Mouse (Mus musculus): ENCODE measurements around the gene Krt26.

Gene Krt26

GRCm38 (mm10) chr11:99337866-99338265, at the start of gene Krt26:
Krt26 (minus strand) TSS chr11:99337966.
- no peak for DNase-seq

GRCm38 (mm10) chr11:99385813-99386721, 48.3 kb upstream of the Krt26 start:
- DNase-seq: peak; percentile 94

DNA sequence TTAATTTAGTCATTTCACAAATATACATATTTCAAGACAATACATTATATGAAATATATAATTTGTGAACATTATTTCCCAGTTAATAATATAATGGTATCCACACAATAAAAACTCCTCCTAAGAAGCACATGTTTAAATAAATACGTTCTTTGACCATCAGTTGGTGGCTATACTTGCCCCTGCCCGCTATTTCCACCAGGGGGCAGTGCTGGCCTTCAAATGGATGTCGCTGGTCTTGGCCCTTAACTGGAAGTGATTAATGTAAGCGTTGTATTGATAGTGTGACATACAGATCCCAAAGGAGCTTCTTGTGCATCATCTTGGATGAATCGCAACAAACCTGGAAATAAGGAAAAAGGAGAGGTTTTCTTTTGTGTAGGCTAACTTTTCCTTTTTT, 41.8 kb upstream of the Krt26 start:
- DNase-seq: peak; percentile 66

DNA sequence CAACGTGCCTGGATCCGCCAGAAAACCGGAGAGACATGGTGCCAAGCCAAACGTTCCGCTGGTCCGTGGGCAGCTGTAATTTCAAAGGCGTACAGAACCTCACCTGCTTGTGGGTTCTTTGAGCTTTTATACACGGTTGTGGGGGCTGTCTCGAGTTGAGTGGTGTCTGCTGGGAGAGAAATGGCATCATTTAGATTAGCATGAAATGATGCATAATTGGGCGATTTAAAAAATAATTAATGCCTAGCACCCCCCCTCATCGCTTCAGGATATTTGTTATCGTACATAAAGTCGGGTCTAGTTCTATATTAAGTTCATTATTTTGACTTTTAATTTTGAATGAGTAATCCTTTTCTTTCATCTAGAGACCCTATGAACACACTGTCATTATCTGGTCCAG, 37.0 kb upstream of the Krt26 start, which contains the start of gene Krt28:
TSS of gene Krt28 (minus strand) at position 101 of the 400 bp plus-strand sequence.
- DNase-seq: no peak

- no peak for DNase-seq
Observed at GRCm38 (mm10) chr11:99369853-99370451, 32.2 kb upstream of the Krt26 start.

DNA sequence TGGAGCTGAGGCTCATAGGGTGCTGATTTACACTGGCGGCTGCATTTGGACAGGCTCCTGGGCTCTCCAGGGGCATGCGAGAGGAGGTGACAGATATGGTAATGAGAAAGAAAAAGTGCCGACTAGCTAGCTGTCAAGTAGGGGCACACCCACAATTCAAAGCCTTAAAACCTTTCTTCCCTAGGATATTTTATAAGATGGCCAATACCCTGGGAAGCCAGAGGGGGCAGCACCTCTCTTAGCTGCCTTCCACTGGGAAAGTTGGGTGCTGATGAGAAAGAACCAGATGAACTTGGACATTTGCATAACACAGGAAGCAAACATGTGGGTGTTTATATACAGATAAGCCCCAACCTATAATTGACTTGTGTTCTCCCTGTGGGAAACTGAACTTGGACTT, 31.5 kb upstream of the Krt26 start:
- DNase-seq: peak; percentile 8

DNA sequence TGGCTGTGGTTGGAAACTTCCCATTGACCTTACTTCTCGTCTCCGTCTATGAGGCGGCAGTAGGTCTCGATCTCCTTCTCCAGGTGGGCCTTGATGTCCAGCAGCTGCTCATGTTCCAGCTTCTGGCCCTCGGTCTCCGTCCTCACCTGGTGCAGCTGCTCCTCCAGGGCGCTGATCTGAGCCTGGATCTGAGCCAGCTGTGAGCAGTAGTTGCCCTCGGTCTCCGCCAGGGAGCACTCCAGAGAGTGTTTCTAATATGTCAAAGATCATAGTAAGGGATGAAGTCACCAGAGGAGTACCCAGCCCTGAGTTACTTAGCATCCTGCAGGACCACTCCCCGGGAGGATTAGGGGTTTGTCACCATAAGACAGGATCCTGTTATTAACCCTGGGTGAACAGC, 29.0 kb upstream of the Krt26 start:
- no peak for DNase-seq

DNA sequence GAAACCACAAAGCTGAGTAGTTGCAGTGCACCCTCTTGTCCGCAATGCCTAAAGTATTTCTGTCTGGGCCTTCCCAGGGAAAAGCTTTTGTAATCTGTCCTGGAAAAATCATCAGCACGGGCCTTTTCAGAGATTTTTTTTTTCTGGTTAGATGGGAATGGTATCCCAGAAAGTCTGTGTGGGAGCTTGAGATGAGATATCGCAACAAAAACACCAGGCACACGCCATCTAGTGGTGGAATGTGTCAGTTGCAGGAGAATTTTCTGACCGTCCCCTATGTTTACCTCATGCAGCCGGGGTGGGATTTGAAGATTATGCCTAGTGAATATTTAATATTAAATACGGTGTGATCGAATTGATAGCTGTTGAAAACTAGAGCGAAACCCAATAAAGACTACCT, 26.6 kb upstream of the Krt26 start:
- DNase-seq: peak; percentile 29

DNA sequence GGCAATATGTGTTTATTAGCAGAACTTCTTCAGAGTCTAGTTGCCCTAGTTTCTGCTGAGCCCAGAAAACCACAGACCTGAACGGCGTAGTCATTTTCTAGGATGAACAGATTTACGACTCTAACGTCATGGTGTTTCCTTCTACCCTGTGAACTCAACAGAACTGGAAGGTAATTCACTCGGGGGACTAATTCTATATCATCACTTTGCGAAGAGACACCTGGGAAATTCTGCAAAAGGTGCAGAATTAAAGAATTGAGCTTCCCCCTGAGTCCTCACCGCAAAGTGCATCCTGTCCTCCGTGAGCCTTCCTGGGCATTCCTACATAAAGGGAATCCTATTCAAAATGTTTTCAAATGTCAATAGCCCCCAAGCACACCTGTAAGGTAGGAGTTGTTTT, 23.7 kb upstream of the Krt26 start:
- DNase-seq: no peak

DNA sequence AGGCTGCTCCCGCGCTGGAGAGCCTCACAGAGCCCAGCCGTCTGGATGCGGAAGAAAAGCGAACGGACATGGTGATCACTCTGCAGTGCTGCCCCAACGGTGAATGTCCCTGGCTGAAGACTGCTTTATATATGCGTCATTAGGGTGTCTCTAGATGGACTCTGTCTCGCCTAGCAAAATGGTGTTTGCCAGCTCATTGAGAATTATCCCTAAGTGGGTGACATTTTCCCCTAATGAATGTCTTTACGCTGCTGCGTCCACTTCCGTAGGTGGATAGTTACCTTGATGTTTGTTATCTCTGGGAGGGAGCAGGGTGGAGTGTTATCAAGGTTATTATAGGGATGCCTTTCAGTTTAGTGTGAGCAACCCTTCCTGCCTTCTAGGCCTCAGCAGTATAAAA, 13.2 kb upstream of the Krt26 start, which contains the start of gene Krt27:
TSS of gene Krt27 (minus strand) at position 101 of the 400 bp plus-strand sequence.
- DNase-seq: no peak

DNA sequence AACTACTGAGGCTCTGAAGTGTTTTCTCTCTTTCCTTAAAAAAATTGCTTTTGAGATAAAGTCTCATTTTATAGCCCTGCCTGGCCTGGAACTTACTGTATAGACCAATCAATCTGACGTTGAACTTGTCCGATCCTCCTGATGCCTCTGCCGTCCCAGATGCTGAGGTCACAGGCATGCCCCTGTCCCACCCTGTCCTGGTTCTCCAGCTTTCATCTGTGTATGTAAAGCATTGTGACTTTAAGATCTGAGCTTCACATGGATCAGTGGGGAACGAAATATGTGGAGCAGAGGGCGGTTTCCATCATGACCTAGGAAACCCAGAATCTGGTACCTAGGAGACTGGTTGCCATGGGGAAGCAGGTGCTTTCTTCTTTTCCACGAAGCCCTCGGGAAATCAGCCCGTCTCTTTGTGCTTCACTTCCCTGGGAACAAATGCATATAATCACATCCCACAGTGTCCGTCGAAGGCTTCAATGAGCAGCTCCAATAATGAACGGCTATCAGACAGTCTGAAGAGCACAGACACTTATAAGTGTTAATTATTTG, 1.6 kb upstream of the Krt26 start:
- no peak for DNase-seq

GRCm38 (mm10) chr11:99333426-99333825, 4.3 kb downstream of the Krt26 start:
- DNase-seq: no peak

- no peak for DNase-seq
Observed at GRCm38 (mm10) chr11:99329655-99330054, 8.1 kb downstream of the Krt26 start.

- DNase-seq: no peak
Observed at GRCm38 (mm10) chr11:99322851-99323250, 14.9 kb downstream of the Krt26 start, which contains the start of gene Krt25. Krt25 (minus strand) TSS chr11:99322951.

DNA sequence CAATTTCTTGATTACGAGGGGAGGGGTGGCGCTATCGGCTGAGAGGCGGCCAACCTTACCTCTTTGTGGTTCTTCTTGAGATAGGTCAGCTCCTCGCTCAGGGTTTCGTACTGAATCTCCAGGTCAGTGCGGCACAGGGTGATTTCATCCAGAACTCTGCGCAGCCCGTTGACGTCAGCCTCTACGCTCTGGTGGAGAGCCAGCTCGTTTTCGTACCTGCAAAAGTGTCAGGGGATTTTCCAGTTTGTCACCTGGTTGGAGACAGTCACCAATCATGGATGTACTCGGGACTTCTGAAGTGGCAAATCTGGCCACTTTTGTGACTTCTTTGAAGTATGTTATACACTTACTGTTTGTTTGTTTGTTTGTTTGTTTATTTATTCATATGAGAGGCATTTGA, 16.7 kb downstream of the Krt26 start:
- DNase-seq: no peak

DNA sequence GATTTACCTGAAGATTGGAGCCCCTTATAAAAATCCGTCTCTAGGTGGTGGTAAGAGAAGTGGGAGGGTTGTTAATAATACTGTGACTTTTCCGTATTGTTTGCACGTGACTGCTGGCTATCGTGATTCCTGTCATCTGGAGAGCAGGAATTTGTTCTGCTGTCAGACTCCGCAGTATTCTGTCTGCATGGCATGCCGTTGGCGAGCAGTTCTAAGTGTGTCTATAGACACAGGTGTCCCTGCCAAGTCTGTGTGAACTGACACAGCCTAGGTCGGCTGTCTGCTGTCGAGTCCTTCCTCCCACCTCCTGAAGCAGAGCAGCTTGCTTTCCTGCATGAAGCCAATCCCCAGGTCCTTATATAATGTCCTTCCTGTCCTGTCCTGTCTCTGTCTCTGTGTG, 18.6 kb downstream of the Krt26 start:
- no peak for DNase-seq

GRCm38 (mm10) chr11:99316543-99316942, 21.2 kb downstream of the Krt26 start:
- DNase-seq: no peak

- no peak for DNase-seq
Observed at GRCm38 (mm10) chr11:99314594-99314993, 23.2 kb downstream of the Krt26 start.

DNA sequence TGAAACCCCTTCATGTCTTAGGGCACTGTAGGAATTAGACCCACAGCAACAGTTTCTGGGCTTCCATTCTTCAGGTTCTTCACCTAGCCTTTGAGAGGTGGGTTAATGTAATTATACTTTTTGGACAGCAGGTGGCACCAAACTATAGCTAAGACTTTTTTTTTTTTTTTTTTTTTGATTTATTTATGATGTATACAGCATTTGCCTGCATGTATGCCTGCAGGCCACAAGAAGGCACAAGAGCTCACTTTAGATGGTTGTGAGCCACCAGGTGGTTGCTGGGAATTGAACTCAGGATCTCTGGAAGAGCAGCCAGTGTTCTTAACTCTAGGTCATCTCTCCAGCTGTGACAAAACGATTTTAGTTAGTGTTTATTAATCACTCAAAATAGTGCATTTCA, 26.9 kb downstream of the Krt26 start:
- peak; percentile 21 for DNase-seq

GRCm38 (mm10) chr11:99307579-99307978, 30.2 kb downstream of the Krt26 start:
- peak; percentile 67 for DNase-seq

DNA sequence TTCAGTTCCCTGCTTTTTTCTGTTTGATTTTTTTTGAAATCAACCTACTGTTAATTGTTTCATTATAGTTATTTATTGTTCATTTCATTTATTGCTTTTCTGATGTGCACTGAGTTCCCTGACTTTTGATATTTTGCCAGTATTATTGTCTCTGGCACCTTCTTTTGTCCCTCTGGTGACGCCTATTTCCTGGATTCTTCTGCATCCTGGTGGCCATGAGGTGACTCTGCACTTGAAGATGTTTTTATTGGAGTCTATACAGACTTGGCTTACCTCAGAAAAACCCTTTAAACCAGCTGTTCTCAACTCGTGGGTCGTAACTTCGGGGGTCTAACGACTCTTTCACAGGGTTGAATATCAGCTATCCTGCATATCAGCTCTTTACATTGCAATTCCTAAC, 42.7 kb downstream of the Krt26 start:
- no peak for DNase-seq

DNA sequence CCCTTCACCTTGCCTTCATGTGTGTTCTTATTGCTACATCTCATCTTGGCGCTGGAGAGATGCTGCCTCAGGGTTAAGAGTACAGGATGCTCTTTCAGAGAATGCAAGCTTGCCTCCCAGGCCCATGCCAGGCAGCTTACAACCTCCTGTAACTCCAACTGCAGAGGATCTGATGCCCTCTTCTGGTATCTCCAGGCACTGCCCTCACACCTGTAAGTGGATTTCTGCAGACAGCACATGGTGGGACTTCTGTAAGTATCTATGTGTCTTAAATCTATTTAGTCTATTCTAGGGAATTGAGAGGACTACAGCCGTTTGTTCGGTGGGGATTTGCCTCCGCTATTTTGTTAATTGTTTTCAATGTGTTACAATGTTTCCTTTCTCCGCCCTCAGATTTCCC, 44.9 kb downstream of the Krt26 start:
- DNase-seq: peak; percentile 53

GRCm38 (mm10) chr11:99284833-99285312, 52.9 kb downstream of the Krt26 start, which contains the start of gene Krt24:
Krt24 (minus strand) TSS chr11:99285262.
- DNase-seq: no peak

- no peak for DNase-seq
Observed at GRCm38 (mm10) chr11:99284011-99284410, 53.8 kb downstream of the Krt26 start.

Measured in kidney, postnatal 14 days (tissue).